Mouse (Mus musculus): ENCODE results near the gene Dnah7a.

GRCm38 (mm10) chr1:53740777-53741336 is 34.3 kb upstream of the Dnah7a start:
- TF ChIP-seq CTCF (IDR thresholded peaks at IDR 0.05) = no peak
- no peak for TF ChIP-seq EP300 (IDR thresholded peaks at IDR 0.05)

All from lung, postnatal 0 days (tissue).